Mouse (Mus musculus) WW6 (cell line): ENCODE results near the gene Ppp1r1b.

Source experiments
- DNase-seq: peaks from one replicate; pipeline ENCODE4 v3.0.0-alpha.2; 2013; ENCODE audit warnings: low read depth, low spot score

Ppp1r1b gene

GRCm38 (mm10) chr11:98348083-98348961 lies at the start of gene Ppp1r1b:
TSS of gene Ppp1r1b (plus strand) at chr11:98348404.
- no peak for DNase-seq

- DNase-seq: no peak
Observed at GRCm38 (mm10) chr11:98298484-98299205, 49.6 kb upstream of the Ppp1r1b start.

DNA sequence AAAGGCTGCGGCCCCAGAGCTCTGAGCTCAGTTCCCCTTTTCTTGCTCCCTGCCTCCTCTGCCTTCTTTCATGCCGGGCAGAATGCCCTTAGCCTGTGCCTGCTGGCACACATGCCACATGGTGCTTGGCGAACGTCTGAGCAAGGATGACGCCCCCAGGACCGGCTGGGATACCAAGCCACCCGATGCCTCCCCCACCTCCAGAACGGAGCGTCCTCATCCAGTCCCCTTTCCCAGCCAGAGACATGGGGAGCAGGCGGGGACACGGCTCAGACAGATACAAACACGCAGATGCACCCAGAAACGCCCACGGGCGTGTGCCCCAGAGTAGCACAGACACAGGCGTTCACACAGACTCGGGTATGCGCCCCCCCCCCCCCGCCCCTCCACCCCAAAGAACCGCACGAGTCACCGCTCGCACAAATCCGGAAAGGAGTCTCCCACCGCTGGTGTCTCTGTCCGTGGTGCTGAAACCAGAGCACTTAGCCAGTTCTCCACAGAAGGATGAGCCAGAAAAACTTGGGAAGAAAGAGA lies 34.3 kb upstream of the Ppp1r1b start:
- no peak for DNase-seq

DNA sequence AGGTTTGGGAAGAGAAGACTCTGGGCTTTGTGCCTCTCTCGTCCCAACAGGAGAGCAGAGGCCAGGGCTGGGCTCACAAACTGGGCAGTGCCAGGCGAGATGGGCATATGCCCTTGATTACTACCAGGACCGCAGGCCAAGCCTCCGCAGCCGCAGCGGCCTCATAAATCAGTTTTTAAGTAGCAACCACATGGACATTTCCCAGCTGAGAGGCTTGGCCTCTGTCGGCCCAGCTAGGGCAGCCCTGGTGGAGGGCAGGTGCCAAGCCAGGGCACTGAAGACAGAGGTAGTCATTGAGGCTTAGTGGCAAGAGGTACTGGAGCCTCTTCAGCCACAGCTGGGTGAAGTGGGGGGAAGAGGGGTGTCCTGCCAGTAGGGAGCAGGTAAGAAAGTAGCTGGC lies 30.7 kb upstream of the Ppp1r1b start:
- no peak for DNase-seq

DNA sequence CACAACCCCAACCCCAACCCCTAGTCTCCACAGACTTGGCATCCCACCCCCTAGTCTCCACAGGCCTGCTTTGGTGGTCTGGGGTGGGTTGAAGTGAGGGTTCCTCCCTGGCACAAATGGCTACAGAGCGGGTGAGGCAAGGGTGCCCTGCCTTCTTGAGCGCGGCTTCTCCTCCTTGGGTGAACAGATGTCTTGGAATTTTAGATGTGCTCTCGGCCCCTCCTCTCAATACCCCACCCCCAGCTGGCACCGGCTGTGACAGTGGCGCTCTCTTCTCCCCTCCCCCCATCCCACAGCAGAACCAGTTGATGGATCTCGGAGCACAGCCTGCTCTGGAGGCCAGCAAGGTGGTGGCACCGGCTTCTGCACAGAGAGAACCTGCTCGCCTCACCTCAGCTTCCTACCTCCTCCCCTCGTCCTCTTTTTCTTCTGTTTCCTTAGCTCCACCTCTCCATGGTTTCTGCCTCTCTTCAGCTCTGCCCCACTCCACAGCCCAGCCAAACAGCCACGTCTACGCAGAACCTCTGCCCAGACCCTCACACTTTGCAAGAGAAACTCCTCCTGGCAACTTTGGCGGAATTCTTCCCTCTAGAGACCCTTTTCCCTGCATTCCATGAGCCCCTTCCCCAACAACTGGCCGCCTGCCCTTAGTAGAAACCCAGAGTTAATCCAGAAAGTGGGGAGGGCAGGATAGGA lies 29.6 kb upstream of the Ppp1r1b start:
- no peak for DNase-seq

- DNase-seq: no peak
Observed at GRCm38 (mm10) chr11:98319120-98319519, 29.1 kb upstream of the Ppp1r1b start.

DNA sequence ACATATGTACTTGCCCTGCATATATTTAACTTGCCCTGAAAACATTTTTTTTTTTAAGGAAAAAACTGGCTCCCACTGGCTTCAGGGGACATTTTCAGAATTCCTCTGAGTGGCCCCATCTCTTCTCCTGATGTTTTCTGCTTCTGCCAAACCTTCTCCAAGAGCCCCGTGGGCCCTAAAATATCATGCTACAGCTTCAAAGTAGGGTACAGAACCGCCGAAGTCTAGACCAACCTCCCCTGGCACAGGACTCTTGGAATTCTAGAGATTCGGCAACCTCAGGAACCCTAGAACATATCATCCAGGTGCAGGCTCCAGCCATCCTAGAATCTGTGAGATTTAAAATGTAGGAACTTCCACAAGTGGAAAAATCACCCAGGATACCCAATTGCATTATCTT lies 28.7 kb upstream of the Ppp1r1b start:
- DNase-seq: no peak

DNA sequence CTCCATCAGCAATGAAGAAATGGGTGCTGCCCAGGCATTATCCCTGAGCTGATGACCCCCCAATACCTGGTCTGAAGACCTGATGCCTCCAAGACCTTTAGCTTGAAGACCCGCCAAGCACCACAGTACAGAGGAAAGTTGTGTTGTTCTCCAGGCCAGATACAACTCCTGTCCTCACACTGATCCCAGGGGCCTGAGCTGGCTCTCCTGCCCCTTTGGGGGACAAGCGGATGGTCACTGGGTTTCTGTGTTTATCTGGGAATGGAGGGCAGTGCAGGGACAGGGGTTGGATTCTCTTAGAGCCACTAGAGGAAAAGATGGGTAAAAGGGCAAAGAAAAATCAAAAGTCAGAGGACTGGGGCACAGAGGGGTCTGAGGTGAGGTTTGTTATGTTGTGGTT lies 28.3 kb upstream of the Ppp1r1b start:
- DNase-seq: no peak

- DNase-seq: no peak
Observed at GRCm38 (mm10) chr11:98320381-98320780, 27.8 kb upstream of the Ppp1r1b start.

- no peak for DNase-seq
Observed at GRCm38 (mm10) chr11:98320806-98321676, 27.2 kb upstream of the Ppp1r1b start.

DNA sequence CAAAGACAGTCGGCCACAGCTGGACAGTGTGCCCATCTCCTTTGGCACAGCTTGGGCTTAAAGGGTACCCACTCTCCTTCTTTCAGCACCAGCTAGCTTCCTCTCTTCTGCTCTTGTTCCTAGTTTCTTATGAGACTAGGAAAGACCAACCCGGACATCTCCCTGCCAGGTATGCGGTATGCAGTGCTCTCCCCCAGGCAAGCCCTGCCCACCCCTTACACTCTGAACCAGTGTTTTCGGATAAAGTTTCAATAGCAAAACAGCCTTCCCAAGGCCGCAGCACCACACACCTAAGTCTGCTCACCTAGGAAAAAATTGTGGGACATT lies 26.6 kb upstream of the Ppp1r1b start:
- DNase-seq: no peak

GRCm38 (mm10) chr11:98322159-98322558 lies 26.0 kb upstream of the Ppp1r1b start:
- DNase-seq: no peak

GRCm38 (mm10) chr11:98323136-98323866 lies 24.9 kb upstream of the Ppp1r1b start:
- DNase-seq: no peak

GRCm38 (mm10) chr11:98323933-98324332 lies 24.3 kb upstream of the Ppp1r1b start:
- no peak for DNase-seq

GRCm38 (mm10) chr11:98325191-98325820 lies 22.9 kb upstream of the Ppp1r1b start:
- no peak for DNase-seq

DNA sequence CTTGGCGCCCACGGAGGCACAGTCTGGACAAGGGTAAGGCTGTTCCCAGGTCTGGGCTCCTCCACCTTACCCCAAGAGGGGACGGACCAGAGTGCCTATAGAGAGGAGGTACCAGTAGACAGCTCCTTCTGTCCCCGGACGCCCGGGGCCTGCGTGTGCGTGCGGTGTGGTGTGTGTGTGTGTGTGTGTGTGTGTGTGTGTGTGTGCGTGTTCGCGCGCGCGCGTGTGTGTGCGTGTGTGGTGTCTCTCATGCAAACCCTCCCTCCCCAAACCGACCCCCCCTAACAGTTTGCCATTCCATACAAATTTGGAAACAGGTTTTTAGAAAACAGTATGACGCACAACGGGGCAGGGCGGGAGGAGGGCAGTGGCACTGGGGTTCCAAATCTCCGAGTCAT lies 22.4 kb upstream of the Ppp1r1b start:
- no peak for DNase-seq

- DNase-seq: no peak
Observed at GRCm38 (mm10) chr11:98326741-98327135, 21.5 kb upstream of the Ppp1r1b start.

- DNase-seq: no peak
Observed at GRCm38 (mm10) chr11:98327136-98328030, 20.8 kb upstream of the Ppp1r1b start.

DNA sequence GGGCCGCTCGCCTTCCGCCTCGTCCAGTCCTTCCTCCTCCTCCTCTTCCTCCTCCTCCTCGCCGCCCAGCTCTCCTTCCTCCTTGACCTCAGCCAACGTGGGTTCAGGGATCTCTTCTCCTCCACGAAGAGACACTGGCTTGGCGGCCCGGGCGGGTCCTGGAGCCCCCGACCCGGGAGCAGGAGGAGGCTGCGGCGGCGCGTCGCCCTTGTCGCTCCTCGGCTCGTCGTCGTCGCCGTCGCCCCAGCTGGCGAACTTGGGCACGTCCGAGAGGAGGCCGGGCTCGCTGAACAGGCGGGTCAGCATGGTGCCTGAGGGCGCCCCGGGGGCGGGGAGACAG lies 20.2 kb upstream of the Ppp1r1b start:
- no peak for DNase-seq
